Mouse (Mus musculus) lung, postnatal 0 days (tissue): ENCODE results near the gene Cops9.

Experiments used
- CTCF ChIP-seq: IDR thresholded peaks from 2 replicates; pipeline ENCODE4 v1.5.1; 2016; ENCODE audit warnings: antibody characterized with exemption, mild to moderate bottlenecking
- EP300 ChIP-seq: IDR thresholded peaks from 2 replicates; pipeline ENCODE4 v1.6.1; 2016; ENCODE audit warnings: antibody characterized with exemption, mild to moderate bottlenecking, control low read depth

DNA sequence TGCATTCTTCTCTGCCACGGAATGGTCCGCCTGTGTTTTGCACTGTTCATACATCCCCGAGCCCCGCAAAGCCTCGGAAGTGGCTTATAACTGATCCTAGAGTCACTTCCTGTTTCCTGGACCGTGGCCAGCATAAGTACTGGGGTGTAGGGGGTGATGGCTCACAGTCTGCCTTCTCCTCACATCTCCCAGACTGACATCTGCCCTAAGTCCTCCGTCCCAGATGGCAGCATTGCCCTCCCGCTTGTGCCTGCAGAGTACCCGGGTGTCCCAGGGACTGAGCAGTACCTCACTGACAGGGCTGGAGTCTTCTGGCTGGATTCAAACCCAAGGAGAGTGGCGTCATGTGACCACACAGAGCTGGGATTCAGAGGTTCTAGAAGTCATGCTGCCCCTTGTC, 6.4 kb upstream of the Cops9 start:
- no peak for TF ChIP-seq EP300
- no peak for TF ChIP-seq CTCF
